Mouse (Mus musculus) forebrain, embryonic 15.5 days (tissue): ENCODE results near the gene Dpp9. TPM values are rescaled to one million over a fixed set of nuclear protein-coding genes. Genes with fewer than 3 reads are reported as not detected.

Source experiments
- ATAC-seq: fragments of 200-750 bp; cut with Nextera tagmentation; replicated peaks from 2 replicates; pipeline ENCODE4 v1.8.0; 2017; ENCODE audit warnings: mild to moderate bottlenecking, moderate TSS enrichment, moderate library complexity
- H3K27ac ChIP-seq: fragments of 300-500 bp; sonication (generic); replicated peaks from 2 replicates; pipeline ENCODE4 v1.5.1; 2015; ENCODE audit warnings: mild to moderate bottlenecking, inconsistent platforms
- H3K27me3 ChIP-seq: fragments of 300-500 bp; sonication (generic); 2 replicates; pipeline ENCODE4 v1.6.1; 2015; ENCODE audit warnings: inconsistent platforms
- H3K36me3 ChIP-seq: fragments of 300-500 bp; sonication (generic); 2 replicates; pipeline ENCODE4 v1.6.1; 2015; ENCODE audit warnings: mild to moderate bottlenecking, inconsistent platforms
- H3K4me1 ChIP-seq: fragments of 300-500 bp; sonication (generic); 2 replicates; pipeline ENCODE4 v1.6.1; 2015; ENCODE audit warnings: inconsistent platforms
- H3K4me2 ChIP-seq: fragments of 300-500 bp; sonication (generic); replicated peaks from 2 replicates; pipeline ENCODE4 v1.6.1; 2015; ENCODE audit warnings: mild to moderate bottlenecking, inconsistent platforms
- H3K4me3 ChIP-seq: fragments of 300-500 bp; sonication (generic); 2 replicates; pipeline ENCODE4 v1.5.1; 2015; ENCODE audit warnings: mild to moderate bottlenecking, inconsistent platforms
- H3K9ac ChIP-seq: fragments of 300-500 bp; sonication (generic); replicated peaks from 2 replicates; pipeline ENCODE4 v1.6.1; 2015; ENCODE audit warnings: mild to moderate bottlenecking, inconsistent platforms
- H3K9me3 ChIP-seq: fragments of 300-500 bp; sonication (generic); 2 replicates; pipeline ENCODE4 v1.6.1; 2016; ENCODE audit warnings: inconsistent platforms
- WGBS: fragments of 180-500 bp; shearing (Covaris S2); methylation state at CpG from one replicate; pipeline ENCODE4 v1.1.7; 2015; ENCODE audit warnings: mixed read lengths; 5-methylcytosine and 5-hydroxymethylcytosine counted together
- polyA plus RNA-seq: library from polyadenylated mRNA; unstranded; fragments of >200 nt; fragmentation: Nextera tagmentation; extraction: Ambion mirVana; gene quantifications from 2 replicates; pipeline ENCODE4 v1.2.1, GENCODE M21; 2015

Dpp9 gene
- polyA plus RNA-seq, 1 experiment from 2014 or later, result 30.7 TPM

- H3K4me1 ChIP-seq, result peaks cover 53% of the 10 kb centered on the region
These were observed 37.7 kb upstream of the Dpp9 start, which contains the start of gene Fem1a for GRCm38 (mm10) chr17:56256239-56256881. Gene Fem1a (plus strand): TSS chr17:56256810.

GRCm38 (mm10) chr17:56255863-56256238 is 37.1 kb upstream of the Dpp9 start:
- Histone ChIP-seq H3K4me1 (peaks cover 53% of the 10 kb centered on the region), H3K9ac (peak overlapping the region; percentile 49), H3K36me3 (peaks cover 27% of the 10 kb centered on the region), H3K27me3 (no peaks in the 10 kb centered on the region), H3K27ac (peak overlapping the region; percentile 95), H3K4me3 (peak overlapping the region; percentile 59), H3K9me3 (no peaks in the 10 kb centered on the region), H3K4me2 (peak overlapping the region; percentile 61)
- ATAC-seq, result peak; percentile 93
- under 1% methylated on average over 32 of the region's 32 CpGs for WGBS

More at GRCm38 (mm10) chr17:56256239-56256881, 37.7 kb upstream of the Dpp9 start, which contains the start of gene Fem1a:
- no peaks in the 10 kb centered on the region for H3K9me3 ChIP-seq
- H3K27ac ChIP-seq, result peak within 1 kb of the TSS; percentile 95
- peak within 1 kb of the TSS; percentile 98 for H3K4me2 ChIP-seq
- no peaks in the 10 kb centered on the region for H3K27me3 ChIP-seq
- WGBS, result 0% methylated on average over 28 of the region's 28 CpGs
- H3K36me3 ChIP-seq, result peaks cover 32% of the 10 kb centered on the region
- ATAC-seq, result peak; percentile 91
- peak within 1 kb of the TSS; percentile 59 for H3K4me3 ChIP-seq
- peak within 1 kb of the TSS; percentile 61 for H3K9ac ChIP-seq

DNA sequence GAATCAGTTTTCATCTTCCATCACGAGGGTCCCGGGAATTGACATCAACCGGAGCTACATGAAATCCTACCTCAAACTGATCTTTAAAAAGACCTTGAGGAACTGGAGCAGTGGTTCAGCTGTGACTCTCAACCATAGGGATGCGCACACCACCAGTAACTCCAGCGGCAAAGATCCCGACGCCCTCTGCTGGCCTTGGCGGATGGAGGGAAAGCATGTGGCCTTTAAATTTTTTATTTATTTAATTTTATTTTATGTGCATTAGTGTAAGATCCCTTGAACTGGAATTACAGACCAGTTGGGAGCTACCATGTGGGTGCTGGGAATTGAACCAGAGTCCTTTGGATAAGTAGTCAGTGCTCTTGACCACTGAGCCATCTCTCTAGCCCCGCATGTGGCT is 36.7 kb upstream of the Dpp9 start:
- Histone ChIP-seq H3K27ac (peak overlapping the region; percentile 95), H3K4me1 (peaks cover 53% of the 10 kb centered on the region), H3K4me3 (peak overlapping the region; percentile 59), H3K27me3 (no peaks in the 10 kb centered on the region), H3K4me2 (peak overlapping the region; percentile 61), H3K9ac (no peak overlapping the region), H3K36me3 (peaks cover 23% of the 10 kb centered on the region), H3K9me3 (no peaks in the 10 kb centered on the region)
- 21% methylated on average over 9 of the region's 9 CpGs for WGBS
- peak; percentile 7 for ATAC-seq

DNA sequence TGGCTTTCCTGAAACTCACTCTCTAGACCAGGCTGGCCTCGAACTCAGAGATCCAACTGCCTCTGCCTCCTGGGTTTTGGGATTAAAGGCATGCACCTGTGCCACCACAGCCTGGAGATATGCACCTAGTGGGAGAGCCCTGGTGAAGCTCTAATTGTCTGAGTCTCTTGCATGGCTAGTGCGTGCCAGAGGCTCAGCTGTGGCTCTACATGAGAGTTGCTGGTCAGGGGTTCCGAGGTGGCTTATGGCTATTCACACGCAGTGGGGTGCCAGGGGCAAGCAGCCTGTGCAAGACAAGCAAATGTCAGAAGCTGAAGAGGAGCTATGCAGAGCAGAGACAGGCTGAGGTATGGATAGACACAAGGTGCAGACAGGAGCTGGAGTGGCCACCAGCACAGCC is 36.0 kb upstream of the Dpp9 start:
- Histone ChIP-seq H3K9ac (no peak overlapping the region), H3K4me1 (peaks cover 48% of the 10 kb centered on the region), H3K36me3 (peaks cover 16% of the 10 kb centered on the region), H3K27ac (peak overlapping the region; percentile 95; the same call in 1 of the 2 replicates), H3K9me3 (no peaks in the 10 kb centered on the region), H3K4me3 (no peak overlapping the region), H3K4me2 (no peak overlapping the region), H3K27me3 (no peaks in the 10 kb centered on the region)
- no peak for ATAC-seq
- WGBS, result 88% methylated on average over 4 of the region's 4 CpGs

GRCm38 (mm10) chr17:56251136-56251829 is 32.6 kb upstream of the Dpp9 start:
- Histone ChIP-seq H3K9ac (no peak overlapping the region), H3K9me3 (no peaks in the 10 kb centered on the region), H3K4me1 (peaks cover 24% of the 10 kb centered on the region), H3K27me3 (no peaks in the 10 kb centered on the region), H3K36me3 (no peaks in the 10 kb centered on the region), H3K27ac (peak overlapping the region; percentile 84), H3K4me2 (peak overlapping the region; percentile 28), H3K4me3 (no peak overlapping the region)
- WGBS, result 17% methylated on average over 6 of the region's 6 CpGs
- ATAC-seq, result peak; percentile 47; the same call in 1 of the 2 replicates

DNA sequence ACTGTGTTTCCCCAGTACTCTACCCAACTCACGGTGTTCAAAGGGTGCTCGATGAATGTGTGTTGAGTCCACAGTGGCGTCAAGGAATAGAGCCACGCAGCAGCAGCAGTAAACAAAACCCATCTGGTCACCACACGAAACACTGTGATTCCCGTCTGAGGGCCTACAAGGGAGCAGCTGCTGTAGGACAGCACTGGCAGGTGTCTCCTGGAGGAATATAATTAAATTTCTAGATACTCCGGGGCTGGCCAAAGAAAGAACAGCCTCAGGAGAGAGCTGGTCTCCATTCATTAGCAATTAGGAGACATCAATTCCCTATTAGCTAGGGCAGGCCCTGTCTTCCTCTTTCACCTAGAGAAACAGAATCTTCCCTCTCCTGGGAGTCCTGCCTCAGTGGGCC is 26.9 kb upstream of the Dpp9 start:
- H3K4me3 ChIP-seq, result no peak overlapping the region
- 53% methylated on average over 7 of the region's 7 CpGs for WGBS
- no peak for ATAC-seq
- no peak overlapping the region for H3K9ac ChIP-seq
- H3K27me3 ChIP-seq, result peaks cover 5% of the 10 kb centered on the region; the same call in 1 of the 2 replicates
- no peak overlapping the region for H3K27ac ChIP-seq
- no peaks in the 10 kb centered on the region for H3K9me3 ChIP-seq
- H3K4me1 ChIP-seq, result peaks cover 14% of the 10 kb centered on the region
- H3K4me2 ChIP-seq, result no peak overlapping the region
- H3K36me3 ChIP-seq, result no peaks in the 10 kb centered on the region

GRCm38 (mm10) chr17:56241541-56242401 is 23.1 kb upstream of the Dpp9 start:
- Histone ChIP-seq H3K36me3 (no peaks in the 10 kb centered on the region), H3K4me1 (peaks cover 10% of the 10 kb centered on the region; the same call in 1 of the 2 replicates), H3K4me3 (peak overlapping the region; percentile 52), H3K9ac (peak overlapping the region; percentile 57), H3K27me3 (peaks cover 11% of the 10 kb centered on the region; the same call in 1 of the 2 replicates), H3K9me3 (no peaks in the 10 kb centered on the region), H3K27ac (0 out of 2 replicates have a peak overlapping the region, but pooled peaks have one; percentile 29), H3K4me2 (peak overlapping the region; percentile 57)
- ATAC-seq, result peak; percentile 92
- WGBS, result 1% methylated on average over 33 of the region's 33 CpGs

DNA sequence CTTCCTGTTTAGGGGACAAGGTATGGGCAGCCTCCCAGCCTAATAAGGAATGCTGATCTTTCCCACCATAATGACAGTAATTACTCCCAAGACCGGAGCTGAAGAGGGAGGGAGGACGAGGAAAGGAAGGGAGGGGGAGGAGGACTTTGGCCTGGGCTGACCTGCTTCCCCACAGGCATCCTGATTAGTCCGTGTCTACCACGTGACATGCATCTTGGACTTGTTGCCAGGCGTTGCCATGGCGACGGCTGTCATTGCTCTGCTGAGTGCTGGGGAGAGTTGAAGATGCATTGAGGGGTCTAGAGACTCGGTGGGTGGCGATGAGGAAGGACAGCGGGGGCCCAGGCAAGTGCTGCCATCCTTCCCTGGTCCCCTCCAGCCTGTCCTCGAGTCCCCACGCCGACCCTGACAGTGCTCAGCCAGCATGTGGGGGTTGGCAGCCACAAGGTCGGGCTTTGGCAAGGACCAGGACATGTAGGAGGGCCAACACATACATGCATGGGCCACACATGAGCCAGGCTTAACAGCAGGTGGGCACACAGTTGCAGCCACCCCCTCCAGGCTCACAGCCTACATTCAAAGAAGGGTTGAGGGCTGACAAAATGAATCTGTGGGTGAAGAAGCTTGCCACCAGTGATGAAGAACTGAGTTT is 15.2 kb upstream of the Dpp9 start:
- H3K9me3 ChIP-seq, result no peaks in the 10 kb centered on the region
- no peak overlapping the region for H3K9ac ChIP-seq
- H3K4me3 ChIP-seq, result peak overlapping the region; percentile 7; the same call in 1 of the 2 replicates
- no peaks in the 10 kb centered on the region for H3K36me3 ChIP-seq
- ATAC-seq, result peak; percentile 93
- peak overlapping the region; percentile 35 for H3K4me2 ChIP-seq
- WGBS, result 1% methylated on average over 14 of the region's 14 CpGs
- peak overlapping the region; percentile 59 for H3K27ac ChIP-seq
- H3K27me3 ChIP-seq, result no peaks in the 10 kb centered on the region
- peaks cover 13% of the 10 kb centered on the region for H3K4me1 ChIP-seq

DNA sequence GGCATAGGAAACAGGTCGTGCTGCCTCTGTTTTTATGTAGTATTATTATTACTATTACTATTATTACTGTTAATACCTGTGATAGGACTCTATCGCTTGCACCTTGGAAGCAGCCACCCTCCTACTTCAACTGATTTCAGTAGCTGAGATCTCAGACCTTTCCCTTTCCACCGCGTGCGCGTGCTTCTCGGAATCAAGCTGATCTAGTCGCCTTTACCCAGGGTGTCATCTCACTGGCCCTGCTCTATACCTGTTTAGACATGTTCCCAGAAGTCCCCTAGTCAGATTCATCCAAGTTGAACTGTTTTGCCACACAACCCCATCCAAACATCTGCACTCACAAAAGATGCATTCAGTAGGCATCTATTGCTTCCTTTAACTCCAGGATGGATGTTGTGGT is 14.7 kb upstream of the Dpp9 start:
- no peaks in the 10 kb centered on the region for H3K36me3 ChIP-seq
- no peaks in the 10 kb centered on the region for H3K27me3 ChIP-seq
- peaks cover 13% of the 10 kb centered on the region for H3K4me1 ChIP-seq
- WGBS, result 47% methylated on average over 8 of the region's 8 CpGs
- no peak overlapping the region for H3K9ac ChIP-seq
- 0 out of 2 replicates have a peak, but pooled peaks have one; percentile 15 for ATAC-seq
- H3K4me3 ChIP-seq, result peak overlapping the region; percentile 7; the same call in 1 of the 2 replicates
- peak overlapping the region; percentile 59 for H3K27ac ChIP-seq
- peak overlapping the region; percentile 35 for H3K4me2 ChIP-seq
- no peaks in the 10 kb centered on the region for H3K9me3 ChIP-seq

DNA sequence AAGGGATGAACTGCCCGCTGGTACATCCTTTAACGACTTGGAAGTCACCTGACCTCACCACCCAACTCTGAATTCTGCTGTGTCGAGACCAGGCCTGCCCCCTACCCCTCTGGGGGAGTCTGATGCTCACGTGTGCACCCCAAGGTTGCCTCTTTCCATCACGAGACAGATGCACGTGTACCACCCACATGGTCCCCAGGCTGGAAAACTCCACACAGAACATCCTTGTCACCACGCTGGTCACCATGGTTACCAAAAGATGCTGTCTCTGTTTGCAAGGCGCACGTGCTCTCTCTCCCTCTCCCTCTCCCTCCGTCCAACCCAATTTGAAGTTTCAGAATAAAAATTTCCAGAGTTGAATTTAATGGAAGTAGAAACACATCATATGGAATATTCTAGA is 11.2 kb upstream of the Dpp9 start:
- no peak overlapping the region for H3K4me2 ChIP-seq
- no peak overlapping the region for H3K4me3 ChIP-seq
- no peak overlapping the region for H3K9ac ChIP-seq
- H3K4me1 ChIP-seq, result peaks cover 13% of the 10 kb centered on the region
- H3K27me3 ChIP-seq, result no peaks in the 10 kb centered on the region
- H3K27ac ChIP-seq, result no peak overlapping the region
- WGBS, result 62% methylated on average over 10 of the region's 10 CpGs
- no peaks in the 10 kb centered on the region for H3K9me3 ChIP-seq
- H3K36me3 ChIP-seq, result no peaks in the 10 kb centered on the region
- no peak for ATAC-seq

GRCm38 (mm10) chr17:56226566-56226965 is 7.9 kb upstream of the Dpp9 start:
- Histone ChIP-seq H3K9ac (no peak overlapping the region), H3K27ac (no peak overlapping the region), H3K36me3 (no peaks in the 10 kb centered on the region), H3K4me1 (no peaks in the 10 kb centered on the region), H3K4me3 (no peak overlapping the region), H3K27me3 (no peaks in the 10 kb centered on the region), H3K9me3 (no peaks in the 10 kb centered on the region), H3K4me2 (no peak overlapping the region)
- 86% methylated on average over 3 of the region's 3 CpGs for WGBS
- no peak for ATAC-seq
